Mouse (Mus musculus): Measurements from ENCODE around the gene Nfkbie. TPM values are rescaled to one million over a fixed set of nuclear protein-coding genes. Genes with fewer than 3 reads are reported as not detected.

The Nfkbie gene
- polyA plus RNA-seq (2016; fragmentation: Nextera tagmentation; extraction: Ambion mirVana), result 2.0 TPM in 2 replicates

DNA sequence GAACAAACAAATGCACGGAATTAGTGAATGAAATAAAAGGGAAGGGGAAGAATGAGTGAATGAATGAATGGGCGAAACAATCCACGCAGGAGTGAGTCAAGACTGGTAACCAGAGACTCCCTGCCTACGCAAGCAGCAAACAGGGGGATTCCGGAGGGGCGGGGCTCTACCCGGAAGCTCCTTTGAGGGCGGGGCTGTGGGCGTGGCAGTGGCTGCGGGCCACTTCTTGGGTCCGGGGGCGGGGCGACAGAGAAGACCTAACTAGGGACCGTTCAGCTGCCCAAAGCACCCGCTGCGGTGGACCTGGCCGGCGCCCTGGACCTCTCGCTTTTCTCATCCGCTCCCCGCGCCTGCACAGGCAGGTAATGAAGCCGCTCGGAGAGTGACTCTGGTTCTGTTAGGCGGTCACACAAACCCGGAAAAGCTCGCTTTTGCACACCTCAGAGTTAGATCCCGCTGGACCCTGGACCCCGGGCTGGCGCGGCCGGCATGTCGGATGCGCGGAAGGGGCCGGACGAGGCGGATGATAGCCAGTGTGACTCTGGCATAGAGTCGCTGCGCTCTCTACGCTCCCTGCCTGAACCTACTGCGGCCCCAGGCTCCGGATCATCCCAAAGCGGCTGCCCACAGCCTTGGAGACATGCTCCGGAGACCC lies at the start of gene Nfkbie:
Nfkbie (plus strand) TSS at position 252 of the 655 bp plus-strand sequence.
- peak; percentile 77 for ATAC-seq
- Histone ChIP-seq H3K9ac (peak within 1 kb of the TSS; percentile 54), H3K4me3 (peak within 1 kb of the TSS; percentile 58), H3K27ac (no peak within 1 kb of the TSS), H3K27me3 (replicated peaks) (peaks cover 64% of the 10 kb centered on the region), H3K4me2 (peak within 1 kb of the TSS; percentile 84), H3K9me3 (replicated peaks) (no peaks in the 10 kb centered on the region), H3K4me1 (peaks cover 31% of the 10 kb centered on the region), H3K36me3 (peaks cover 5% of the 10 kb centered on the region; the same call in 1 of the 2 replicates)
- under 1% methylated on average over 45 of the region's 45 CpGs for WGBS (ENCODE audit: insufficient replicate concordance)

DNA sequence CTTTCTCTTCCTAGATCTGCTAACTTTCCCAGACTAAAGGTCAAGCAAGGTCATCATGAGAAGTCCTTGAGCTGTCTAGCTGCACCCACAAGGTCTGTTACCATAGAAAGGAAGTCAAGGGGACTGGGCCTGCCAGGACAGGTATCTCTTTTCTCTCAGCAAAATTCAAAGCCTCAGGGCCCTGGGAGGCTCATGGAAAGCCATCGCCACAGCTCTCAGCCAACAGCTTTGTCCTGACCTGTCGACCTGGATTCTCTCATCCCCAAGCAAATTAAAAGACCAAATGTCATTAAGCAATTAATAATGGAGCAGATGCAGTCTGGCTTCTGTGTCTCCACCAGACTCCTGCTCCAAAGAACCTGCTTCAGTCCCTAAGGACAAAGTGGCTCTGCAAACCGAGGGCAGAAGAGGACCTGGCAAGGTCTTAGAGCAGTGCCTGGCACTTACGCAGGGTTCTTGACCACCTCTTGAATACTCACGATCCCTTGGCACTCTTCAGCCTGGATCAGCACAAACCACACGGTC lies 49.5 kb upstream of the Nfkbie start:
- H3K4me1 ChIP-seq, result peaks cover 27% of the 10 kb centered on the region
- peak overlapping the region; percentile 72; the same call in 1 of the 2 replicates for H3K4me3 ChIP-seq
- 61% methylated on average over 6 of the region's 6 CpGs for WGBS (ENCODE audit: insufficient replicate concordance)
- no peak overlapping the region for H3K9ac ChIP-seq
- peaks cover 22% of the 10 kb centered on the region for H3K36me3 ChIP-seq
- no peak overlapping the region for H3K27ac ChIP-seq
- no peaks in the 10 kb centered on the region; the same call in 1 of the 2 replicates for H3K27me3 ChIP-seq (replicated peaks)
- H3K4me2 ChIP-seq, result peak overlapping the region; percentile 52
- H3K9me3 ChIP-seq (replicated peaks), result no peaks in the 10 kb centered on the region
- no peak for ATAC-seq

DNA sequence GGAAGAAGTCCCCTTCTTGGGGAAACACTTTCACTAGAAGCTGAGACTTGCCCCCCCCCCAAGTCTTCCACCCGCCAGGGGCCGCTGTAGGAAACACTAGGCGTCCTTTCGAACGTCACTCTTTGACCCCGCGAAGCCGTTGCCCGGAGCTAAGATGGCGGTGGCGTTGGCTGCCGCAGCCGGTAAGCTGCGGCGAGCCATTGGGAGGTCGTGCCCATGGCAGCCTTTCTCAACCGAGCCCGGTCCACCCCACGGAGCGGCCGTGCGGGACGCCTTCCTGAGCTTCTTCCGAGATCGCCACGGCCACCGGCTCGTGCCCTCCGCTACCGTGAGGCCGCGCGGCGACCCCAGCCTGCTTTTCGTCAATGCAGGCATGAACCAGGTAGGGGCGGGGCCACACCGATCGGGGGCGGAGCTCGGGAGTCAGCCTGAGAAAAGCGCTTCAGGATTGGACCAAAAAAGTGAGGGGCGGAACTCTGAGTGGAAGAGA lies 48.8 kb upstream of the Nfkbie start, which contains the start of gene Aars2:
Aars2 (plus strand) TSS at position 142 of the 490 bp plus-strand sequence.
- no peaks in the 10 kb centered on the region for H3K9me3 ChIP-seq (replicated peaks)
- peak within 1 kb of the TSS; percentile 68 for H3K27ac ChIP-seq
- H3K27me3 ChIP-seq (replicated peaks), result no peaks in the 10 kb centered on the region; the same call in 1 of the 2 replicates
- peaks cover 24% of the 10 kb centered on the region for H3K36me3 ChIP-seq
- peaks cover 27% of the 10 kb centered on the region for H3K4me1 ChIP-seq
- peak within 1 kb of the TSS; percentile 72 for H3K4me3 ChIP-seq
- H3K9ac ChIP-seq, result peak within 1 kb of the TSS; percentile 74
- 1% methylated on average over 42 of the region's 42 CpGs for WGBS (ENCODE audit: insufficient replicate concordance)
- peak; percentile 89 for ATAC-seq
- H3K4me2 ChIP-seq, result peak within 1 kb of the TSS; percentile 52

DNA sequence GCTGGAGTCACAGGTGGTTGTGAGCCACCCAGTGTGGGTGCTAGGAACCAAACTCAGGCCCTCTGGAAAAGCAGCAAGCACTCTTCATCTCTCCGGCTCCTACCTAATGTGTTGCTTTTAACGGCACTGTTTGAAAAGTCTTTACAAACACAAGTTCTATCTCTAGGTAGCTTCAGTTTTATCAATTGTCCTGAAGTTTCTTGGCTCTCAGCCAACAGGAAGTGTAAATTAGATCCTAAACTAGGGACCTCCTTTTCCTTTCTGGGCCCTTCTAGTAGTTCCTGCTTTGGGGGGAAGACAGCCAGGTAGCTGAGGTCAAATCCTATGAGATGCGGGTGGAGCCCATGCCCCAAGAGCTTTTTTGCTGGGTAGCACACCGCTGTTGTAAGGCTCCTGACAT lies 44.6 kb upstream of the Nfkbie start:
- no peak overlapping the region for H3K4me2 ChIP-seq

DNA sequence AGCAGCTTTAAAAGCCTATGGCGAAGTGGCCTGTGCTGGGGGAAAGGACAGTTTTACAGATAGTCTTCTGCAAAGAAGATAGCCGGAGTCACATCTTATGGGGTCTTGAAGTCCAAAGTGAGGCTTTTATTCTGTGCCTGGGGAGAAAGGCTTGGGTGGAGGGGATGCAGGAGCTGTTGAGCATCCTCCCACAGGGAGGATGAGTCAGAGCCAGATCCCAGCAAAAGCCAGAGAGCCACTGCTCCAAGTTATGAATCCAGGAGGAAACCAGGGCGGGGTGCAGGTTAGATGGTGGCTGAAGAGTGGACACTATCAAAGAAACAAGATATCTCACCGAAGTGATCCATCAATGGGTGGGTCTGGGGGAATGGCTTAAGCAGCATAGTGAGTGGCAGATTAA lies 43.7 kb upstream of the Nfkbie start:
- ATAC-seq, result no peak
- Histone ChIP-seq H3K27me3 (replicated peaks) (no peaks in the 10 kb centered on the region), H3K9me3 (replicated peaks) (no peaks in the 10 kb centered on the region), H3K36me3 (peaks cover 32% of the 10 kb centered on the region), H3K9ac (no peak overlapping the region), H3K4me3 (no peak overlapping the region), H3K27ac (no peak overlapping the region), H3K4me2 (no peak overlapping the region), H3K4me1 (peaks cover 17% of the 10 kb centered on the region)
- 76% methylated on average over 4 of the region's 4 CpGs for WGBS (ENCODE audit: insufficient replicate concordance)

More for the DNA sequence above, 44.6 kb upstream of the Nfkbie start:
- Histone ChIP-seq H3K4me1 (peaks cover 21% of the 10 kb centered on the region), H3K9ac (no peak overlapping the region), H3K36me3 (peaks cover 25% of the 10 kb centered on the region), H3K9me3 (replicated peaks) (no peaks in the 10 kb centered on the region), H3K27me3 (replicated peaks) (no peaks in the 10 kb centered on the region), H3K4me3 (no peak overlapping the region), H3K27ac (no peak overlapping the region)
- ATAC-seq, result no peak
- 83% methylated on average over 4 of the region's 4 CpGs for WGBS (ENCODE audit: insufficient replicate concordance)

DNA sequence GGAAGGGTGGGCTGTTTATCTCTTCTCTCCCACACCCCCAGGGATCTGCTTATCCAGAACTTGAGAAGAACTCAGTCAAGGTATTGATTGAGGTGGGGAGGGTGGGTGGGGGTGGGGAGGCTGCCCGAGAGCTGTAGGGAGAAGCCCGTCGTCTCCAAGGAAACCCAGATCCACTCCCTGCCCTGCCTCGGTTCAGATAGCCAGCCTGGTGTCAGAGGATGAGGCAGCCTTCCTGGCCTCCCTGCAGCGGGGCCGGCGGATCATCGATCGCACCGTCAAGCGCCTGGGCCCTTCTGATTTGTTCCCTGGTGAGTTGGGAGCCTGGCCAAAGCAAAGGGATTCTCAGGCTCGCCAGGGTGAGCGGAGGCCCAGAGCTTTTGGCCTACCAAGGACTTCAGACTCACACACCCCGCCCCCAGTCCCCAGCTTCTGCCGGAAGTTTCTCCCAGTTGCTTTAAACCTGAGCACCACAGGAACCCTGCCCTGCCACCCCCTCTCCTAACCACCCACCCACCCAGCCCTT lies 40.2 kb upstream of the Nfkbie start:
- Histone ChIP-seq H3K9me3 (replicated peaks) (no peaks in the 10 kb centered on the region), H3K4me1 (peaks cover 19% of the 10 kb centered on the region), H3K4me3 (no peak overlapping the region), H3K9ac (no peak overlapping the region), H3K4me2 (no peak overlapping the region), H3K36me3 (peaks cover 48% of the 10 kb centered on the region), H3K27ac (no peak overlapping the region), H3K27me3 (replicated peaks) (no peaks in the 10 kb centered on the region)
- WGBS (ENCODE audit: insufficient replicate concordance), result 51% methylated on average over 15 of the region's 15 CpGs
- ATAC-seq, result no peak

DNA sequence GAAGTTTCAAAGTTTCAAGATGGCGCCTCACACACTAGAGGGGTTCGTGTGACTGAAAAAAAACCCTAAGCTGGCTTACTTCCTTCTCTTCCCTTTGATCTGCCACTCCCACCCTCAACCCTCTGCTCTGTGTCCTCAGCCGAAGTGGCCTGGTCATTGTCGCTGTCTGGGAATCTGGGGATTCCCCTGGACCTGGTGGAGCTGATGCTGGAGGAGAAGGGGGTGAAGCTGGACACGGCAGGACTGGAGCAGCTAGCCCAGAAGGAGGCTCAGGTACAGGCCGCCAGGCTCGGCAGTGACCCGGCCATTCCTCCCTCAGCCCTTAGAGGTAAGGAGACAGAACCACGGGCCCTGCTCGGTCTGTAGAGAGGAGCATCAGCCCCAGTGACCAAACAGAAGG lies 39.7 kb upstream of the Nfkbie start:
- peaks cover 48% of the 10 kb centered on the region for H3K36me3 ChIP-seq
- 75% methylated on average over 10 of the region's 10 CpGs for WGBS (ENCODE audit: insufficient replicate concordance)
- no peak overlapping the region for H3K4me3 ChIP-seq
- H3K4me1 ChIP-seq, result peaks cover 19% of the 10 kb centered on the region
- H3K4me2 ChIP-seq, result no peak overlapping the region
- H3K9me3 ChIP-seq (replicated peaks), result no peaks in the 10 kb centered on the region
- H3K27me3 ChIP-seq (replicated peaks), result no peaks in the 10 kb centered on the region
- H3K9ac ChIP-seq, result no peak overlapping the region
- no peak overlapping the region for H3K27ac ChIP-seq
- no peak for ATAC-seq

DNA sequence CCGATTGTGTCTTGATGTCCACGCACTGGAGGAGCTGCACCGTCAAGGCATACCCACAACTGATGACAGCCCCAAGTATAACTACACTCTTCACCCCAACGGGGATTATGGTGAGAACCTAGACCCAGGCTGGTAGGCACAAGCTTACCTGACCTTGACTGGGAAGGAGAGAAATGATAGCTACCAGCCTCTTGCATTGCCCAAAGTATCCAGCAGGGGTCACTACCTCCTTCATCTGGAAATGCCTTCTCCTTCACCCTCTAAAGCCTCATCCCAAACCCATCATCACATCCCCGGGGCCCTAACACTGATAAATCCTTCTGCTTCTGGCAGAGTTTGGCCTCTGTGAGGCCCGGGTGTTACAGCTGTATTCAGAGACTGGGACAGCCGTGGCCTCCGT lies 39.0 kb upstream of the Nfkbie start:
- peaks cover 19% of the 10 kb centered on the region for H3K4me1 ChIP-seq
- no peak overlapping the region for H3K4me2 ChIP-seq
- H3K36me3 ChIP-seq, result peaks cover 49% of the 10 kb centered on the region
- no peak overlapping the region for H3K4me3 ChIP-seq
- 48% methylated on average over 8 of the region's 8 CpGs for WGBS (ENCODE audit: insufficient replicate concordance)
- H3K9ac ChIP-seq, result no peak overlapping the region
- H3K27me3 ChIP-seq (replicated peaks), result no peaks in the 10 kb centered on the region
- no peak overlapping the region for H3K27ac ChIP-seq
- ATAC-seq, result no peak
- no peaks in the 10 kb centered on the region for H3K9me3 ChIP-seq (replicated peaks)

DNA sequence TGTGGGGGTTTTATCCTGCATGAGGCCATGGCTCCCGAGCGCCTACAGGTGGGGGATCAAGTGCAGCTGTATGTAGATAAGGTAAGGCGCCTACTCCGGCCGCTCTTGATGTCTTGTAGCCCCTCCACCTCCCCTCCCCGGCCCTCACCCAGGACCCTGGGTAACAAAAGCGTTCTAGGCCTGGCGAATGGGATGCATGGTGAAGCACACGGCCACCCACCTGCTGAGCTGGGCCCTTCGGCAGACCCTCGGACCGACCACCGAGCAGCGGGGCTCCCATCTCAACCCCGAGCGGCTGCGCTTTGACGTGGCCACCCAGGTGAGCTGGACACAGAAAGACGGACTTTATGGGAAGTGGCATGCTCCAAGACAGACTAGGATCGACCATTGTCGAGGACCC lies 38.4 kb upstream of the Nfkbie start:
- H3K36me3 ChIP-seq, result peaks cover 49% of the 10 kb centered on the region
- H3K27me3 ChIP-seq (replicated peaks), result no peaks in the 10 kb centered on the region
- H3K9ac ChIP-seq, result no peak overlapping the region
- no peak overlapping the region for H3K27ac ChIP-seq
- 84% methylated on average over 21 of the region's 21 CpGs for WGBS (ENCODE audit: insufficient replicate concordance)
- H3K4me3 ChIP-seq, result no peak overlapping the region
- H3K4me2 ChIP-seq, result no peak overlapping the region
- no peak; the same call in 1 of the 2 replicates for ATAC-seq
- H3K9me3 ChIP-seq (replicated peaks), result no peaks in the 10 kb centered on the region
- H3K4me1 ChIP-seq, result peaks cover 19% of the 10 kb centered on the region

DNA sequence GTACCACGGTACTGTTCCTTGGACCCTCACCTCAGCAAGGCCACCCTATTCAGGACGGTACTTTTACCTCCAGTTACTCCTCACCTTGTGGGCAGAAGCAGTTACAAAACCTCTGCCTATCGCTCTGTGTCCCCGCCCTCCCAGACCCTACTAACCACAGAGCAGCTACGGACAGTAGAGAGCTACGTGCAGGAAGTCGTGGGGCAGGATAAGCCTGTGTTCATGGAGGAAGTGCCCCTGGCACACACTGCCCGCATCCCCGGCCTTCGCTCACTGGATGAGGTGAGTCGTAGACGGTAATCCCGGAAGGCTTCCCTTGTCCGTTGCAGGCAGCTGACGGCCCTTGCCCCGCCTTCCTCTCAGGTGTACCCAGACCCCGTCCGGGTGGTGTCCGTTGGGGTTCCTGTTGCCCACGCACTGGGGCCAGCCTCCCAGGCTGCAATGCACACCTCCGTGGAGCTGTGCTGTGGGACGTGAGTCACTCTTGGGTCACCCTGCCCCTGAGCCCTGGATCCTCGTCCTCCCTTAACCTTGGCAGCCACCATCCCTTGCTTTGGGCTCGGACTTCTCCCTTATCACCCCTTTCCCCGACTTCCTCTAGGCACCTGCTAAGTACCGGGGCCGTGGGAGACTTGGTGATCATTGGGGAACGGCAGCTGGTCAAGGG lies 37.8 kb upstream of the Nfkbie start:
- H3K9me3 ChIP-seq (replicated peaks), result no peaks in the 10 kb centered on the region
- no peak overlapping the region for H3K27ac ChIP-seq
- no peak overlapping the region for H3K4me3 ChIP-seq
- H3K36me3 ChIP-seq, result peaks cover 49% of the 10 kb centered on the region
- no peak overlapping the region for H3K4me2 ChIP-seq
- peaks cover 22% of the 10 kb centered on the region for H3K4me1 ChIP-seq
- no peak for ATAC-seq
- WGBS (ENCODE audit: insufficient replicate concordance), result 44% methylated on average over 28 of the region's 28 CpGs
- no peak overlapping the region for H3K9ac ChIP-seq
- H3K27me3 ChIP-seq (replicated peaks), result no peaks in the 10 kb centered on the region

DNA sequence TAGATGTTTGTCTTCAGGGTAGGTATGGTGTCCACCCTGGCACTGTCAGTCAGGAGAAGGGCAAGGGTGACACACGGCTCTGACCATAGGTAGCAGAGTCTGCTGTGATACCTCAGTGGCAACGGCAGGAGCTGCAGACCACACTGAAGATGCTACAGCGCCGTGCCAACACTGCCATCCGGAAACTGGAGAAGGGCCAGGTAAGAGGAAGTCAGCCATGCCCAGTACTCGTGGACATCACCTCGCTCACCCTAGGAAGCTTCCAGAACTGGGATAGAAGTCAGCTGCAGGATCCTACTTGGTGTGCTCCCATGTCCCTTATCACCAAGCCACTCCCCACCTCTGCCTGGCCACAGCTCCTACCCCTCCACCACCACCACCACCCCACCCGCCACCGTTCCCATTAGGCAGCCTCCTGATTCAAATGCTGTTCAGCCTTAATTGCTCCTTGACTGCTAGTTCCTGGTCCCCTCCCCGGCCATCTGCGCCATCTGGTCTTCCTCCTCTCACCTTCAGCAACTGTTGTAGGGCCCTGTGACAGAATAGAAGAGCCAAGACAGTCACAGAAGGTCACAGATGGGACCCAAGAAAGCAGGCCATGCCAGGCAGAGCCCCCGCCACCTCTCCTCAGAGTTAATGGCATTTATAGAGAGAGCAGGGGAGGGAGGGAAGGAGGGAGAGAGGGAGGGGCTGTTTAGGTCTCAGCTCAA lies 36.6 kb upstream of the Nfkbie start:
- no peak for ATAC-seq
- Histone ChIP-seq H3K36me3 (peaks cover 49% of the 10 kb centered on the region), H3K9ac (no peak overlapping the region), H3K27ac (no peak overlapping the region), H3K4me1 (peaks cover 31% of the 10 kb centered on the region), H3K9me3 (replicated peaks) (no peaks in the 10 kb centered on the region), H3K4me2 (no peak overlapping the region), H3K27me3 (replicated peaks) (peaks cover 7% of the 10 kb centered on the region), H3K4me3 (no peak overlapping the region)
- 67% methylated on average over 12 of the region's 12 CpGs for WGBS (ENCODE audit: insufficient replicate concordance)

All from liver, embryonic 12.5 days (tissue).